Mouse (Mus musculus): ENCODE data around the gene Olfr547. TPM values are rescaled to one million over a fixed set of nuclear protein-coding genes. Genes with fewer than 3 reads are reported as not detected.
"Not testable (repeated sequence)": the region's sequence is repeated elsewhere in the genome, so short reads cannot be mapped to it uniquely, and the experiment has no call there.

Gene Olfr547
- polyA plus RNA-seq (2014; fragmentation: Nextera tagmentation; extraction: Ambion mirVana), result not detected in 2 replicates

DNA sequence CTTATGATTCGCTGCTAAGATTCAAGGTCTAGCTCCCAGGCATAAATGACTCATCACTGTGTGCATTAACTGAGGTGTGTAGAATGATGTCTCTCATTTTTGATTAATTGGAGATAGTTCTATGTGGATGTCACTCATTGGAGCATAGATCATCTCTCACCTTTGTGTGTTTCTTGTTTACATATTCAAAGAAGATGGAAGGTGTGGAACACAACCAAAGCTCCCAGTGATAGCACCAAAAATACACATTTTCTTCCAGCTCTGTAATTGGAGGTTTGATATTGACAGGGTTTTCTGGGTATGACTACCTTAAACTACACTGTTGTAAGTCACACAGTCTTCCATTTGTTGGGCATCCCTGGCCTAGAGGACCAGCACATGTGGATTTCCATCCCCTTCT is at the start of gene Olfr547:
TSS of gene Olfr547 (plus strand) at position 301 of the 400 bp plus-strand sequence.
- no peaks in the 10 kb centered on the region for H3K27me3 ChIP-seq (ENCODE audit: control insufficient read depth, insufficient read depth, low read length)
- no peak within 1 kb of the TSS for H3K4me2 ChIP-seq
- H3K9me3 ChIP-seq (replicated peaks; ENCODE audit: control insufficient read depth, low read length), result no peaks in the 10 kb centered on the region
- ATAC-seq (replicated peaks; ENCODE audit: insufficient number of reproducible peaks, low FRiP score, low TSS enrichment), result no peak
- 67% methylated on average over 1 of the region's 1 CpGs for WGBS (ENCODE audit: insufficient replicate concordance)
- H3K9ac ChIP-seq (ENCODE audit: low read depth, low read length), result no peak within 1 kb of the TSS
- H3K36me3 ChIP-seq (ENCODE audit: control insufficient read depth, insufficient read depth, low read length), result no peaks in the 10 kb centered on the region
- no peak within 1 kb of the TSS for H3K4me3 ChIP-seq (ENCODE audit: low read depth, low read length)
- no peak within 1 kb of the TSS for H3K27ac ChIP-seq (ENCODE audit: low read depth, low read length)
- no peaks in the 10 kb centered on the region for H3K4me1 ChIP-seq (ENCODE audit: control insufficient read depth, insufficient read depth, low read length)

DNA sequence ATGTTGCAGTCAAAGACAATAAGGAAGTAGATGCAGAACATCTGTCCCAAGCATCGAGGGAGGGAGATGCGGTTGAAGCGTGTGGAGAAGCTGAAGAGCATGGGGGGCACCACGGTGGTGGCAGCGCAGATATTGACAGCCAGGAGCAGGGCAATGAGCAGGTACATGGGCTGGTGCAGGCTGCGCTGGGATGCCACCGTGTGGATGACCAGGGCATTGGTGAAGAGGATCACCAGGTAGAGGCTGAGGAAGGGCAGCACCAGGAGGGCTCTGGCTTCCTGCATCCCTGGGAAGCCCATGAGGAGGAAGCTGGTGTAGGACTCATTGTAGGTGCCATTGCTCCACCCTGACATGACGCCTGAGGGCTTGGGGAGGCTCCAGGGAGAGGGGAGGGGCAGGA is 49.8 kb upstream of the Olfr547 start:
- not testable (repeated sequence) for H3K27me3 ChIP-seq (ENCODE audit: control insufficient read depth, insufficient read depth, low read length); H3K4me1 ChIP-seq (ENCODE audit: control insufficient read depth, insufficient read depth, low read length); H3K4me2 ChIP-seq; H3K36me3 ChIP-seq (ENCODE audit: control insufficient read depth, insufficient read depth, low read length); H3K4me3 ChIP-seq (ENCODE audit: low read depth, low read length); H3K27ac ChIP-seq (ENCODE audit: low read depth, low read length); H3K9ac ChIP-seq (ENCODE audit: low read depth, low read length); H3K9me3 ChIP-seq (replicated peaks; ENCODE audit: control insufficient read depth, low read length); ATAC-seq (replicated peaks; ENCODE audit: insufficient number of reproducible peaks, low FRiP score, low TSS enrichment)
- 57% methylated on average over 8 of the region's 8 CpGs for WGBS (ENCODE audit: insufficient replicate concordance)

DNA sequence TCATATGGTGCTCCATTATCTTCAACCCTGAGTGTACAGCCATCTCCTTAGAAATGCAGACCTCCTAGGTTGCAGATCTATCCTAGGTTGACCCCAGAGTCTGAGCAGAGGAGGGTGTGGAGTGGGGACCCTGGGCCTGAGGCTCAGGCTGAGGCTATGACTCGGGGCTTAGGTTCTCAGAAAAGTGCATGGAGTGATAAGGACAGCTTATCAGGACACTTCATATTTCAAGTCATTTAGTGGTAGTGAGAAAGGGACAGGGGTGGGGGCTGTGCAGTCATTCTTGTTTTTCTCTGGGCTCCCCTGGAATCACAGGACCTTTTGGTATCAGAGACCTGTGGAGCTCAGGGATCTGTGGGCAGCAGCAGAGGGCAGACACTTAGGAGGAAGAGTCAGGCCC is 48.4 kb upstream of the Olfr547 start:
- H3K27me3 ChIP-seq (ENCODE audit: control insufficient read depth, insufficient read depth, low read length), result no peaks in the 10 kb centered on the region
- H3K27ac ChIP-seq (ENCODE audit: low read depth, low read length), result no peak overlapping the region
- WGBS (ENCODE audit: insufficient replicate concordance), result 29% methylated on average over 1 of the region's 1 CpGs
- no peaks in the 10 kb centered on the region for H3K36me3 ChIP-seq (ENCODE audit: control insufficient read depth, insufficient read depth, low read length)
- H3K4me2 ChIP-seq, result no peak overlapping the region
- no peaks in the 10 kb centered on the region for H3K9me3 ChIP-seq (replicated peaks; ENCODE audit: control insufficient read depth, low read length)
- no peak overlapping the region for H3K4me3 ChIP-seq (ENCODE audit: low read depth, low read length)
- peaks cover 2% of the 10 kb centered on the region; the same call in 1 of the 2 replicates for H3K4me1 ChIP-seq (ENCODE audit: control insufficient read depth, insufficient read depth, low read length)
- no peak for ATAC-seq (replicated peaks; ENCODE audit: insufficient number of reproducible peaks, low FRiP score, low TSS enrichment)
- no peak overlapping the region for H3K9ac ChIP-seq (ENCODE audit: low read depth, low read length)

DNA sequence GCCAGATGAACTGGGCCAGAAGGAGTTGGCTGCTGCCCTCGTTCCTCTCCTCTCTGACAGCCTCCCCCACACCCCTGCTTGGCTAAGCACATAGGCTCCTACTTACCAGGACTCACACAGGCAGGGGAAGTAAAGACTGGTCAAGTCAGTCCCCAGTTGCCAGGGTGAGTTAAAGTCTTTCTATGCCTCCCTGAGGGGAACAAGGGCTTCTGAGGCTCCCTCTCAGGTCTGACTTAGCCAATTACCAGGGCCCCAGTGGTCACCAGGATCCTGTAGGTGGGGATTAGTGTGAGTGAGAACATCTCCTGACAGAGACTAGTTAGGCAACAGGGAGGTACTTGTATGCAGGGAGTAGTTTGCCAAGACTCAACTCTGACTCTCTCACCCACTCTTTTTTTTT is 46.4 kb upstream of the Olfr547 start, which contains the start of gene Olfr544:
TSS of gene Olfr544 (minus strand) at position 153 of the 400 bp plus-strand sequence.
- Histone ChIP-seq H3K4me2 (no peak within 1 kb of the TSS), H3K4me1 (ENCODE audit: control insufficient read depth, insufficient read depth, low read length) (peaks cover 2% of the 10 kb centered on the region; the same call in 1 of the 2 replicates), H3K27me3 (ENCODE audit: control insufficient read depth, insufficient read depth, low read length) (no peaks in the 10 kb centered on the region), H3K27ac (ENCODE audit: low read depth, low read length) (no peak within 1 kb of the TSS), H3K9ac (ENCODE audit: low read depth, low read length) (no peak within 1 kb of the TSS), H3K9me3 (replicated peaks; ENCODE audit: control insufficient read depth, low read length) (no peaks in the 10 kb centered on the region), H3K36me3 (ENCODE audit: control insufficient read depth, insufficient read depth, low read length) (no peaks in the 10 kb centered on the region), H3K4me3 (ENCODE audit: low read depth, low read length) (no peak within 1 kb of the TSS)
- WGBS (ENCODE audit: insufficient replicate concordance), result 60% methylated on average over 1 of the region's 1 CpGs
- no peak for ATAC-seq (replicated peaks; ENCODE audit: insufficient number of reproducible peaks, low FRiP score, low TSS enrichment)

DNA sequence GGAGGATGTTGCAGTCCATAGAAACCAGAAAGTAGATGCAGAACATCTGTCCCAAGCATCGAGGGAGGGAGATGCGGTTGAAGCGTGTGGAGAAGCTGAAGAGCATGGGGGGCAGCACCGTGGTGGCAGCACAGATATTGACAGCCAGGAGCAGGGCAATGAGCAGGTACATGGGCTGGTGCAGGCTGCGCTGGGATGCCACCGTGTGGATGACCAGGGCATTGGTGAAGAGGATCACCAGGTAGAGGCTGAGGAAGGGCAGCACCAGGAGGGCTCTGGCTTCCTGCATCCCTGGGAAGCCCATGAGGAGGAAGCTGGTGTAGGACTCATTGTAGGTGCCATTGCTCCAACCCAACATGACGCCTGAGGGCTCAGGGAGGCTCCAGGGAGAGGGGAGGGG is 40.1 kb upstream of the Olfr547 start:
- not testable (repeated sequence) for H3K36me3 ChIP-seq (ENCODE audit: control insufficient read depth, insufficient read depth, low read length); H3K9ac ChIP-seq (ENCODE audit: low read depth, low read length); H3K27ac ChIP-seq (ENCODE audit: low read depth, low read length); ATAC-seq (replicated peaks; ENCODE audit: insufficient number of reproducible peaks, low FRiP score, low TSS enrichment); H3K4me2 ChIP-seq; H3K4me3 ChIP-seq (ENCODE audit: low read depth, low read length); H3K4me1 ChIP-seq (ENCODE audit: control insufficient read depth, insufficient read depth, low read length); H3K27me3 ChIP-seq (ENCODE audit: control insufficient read depth, insufficient read depth, low read length); H3K9me3 ChIP-seq (replicated peaks; ENCODE audit: control insufficient read depth, low read length)
- WGBS (ENCODE audit: insufficient replicate concordance), result 33% methylated on average over 6 of the region's 7 CpGs

DNA sequence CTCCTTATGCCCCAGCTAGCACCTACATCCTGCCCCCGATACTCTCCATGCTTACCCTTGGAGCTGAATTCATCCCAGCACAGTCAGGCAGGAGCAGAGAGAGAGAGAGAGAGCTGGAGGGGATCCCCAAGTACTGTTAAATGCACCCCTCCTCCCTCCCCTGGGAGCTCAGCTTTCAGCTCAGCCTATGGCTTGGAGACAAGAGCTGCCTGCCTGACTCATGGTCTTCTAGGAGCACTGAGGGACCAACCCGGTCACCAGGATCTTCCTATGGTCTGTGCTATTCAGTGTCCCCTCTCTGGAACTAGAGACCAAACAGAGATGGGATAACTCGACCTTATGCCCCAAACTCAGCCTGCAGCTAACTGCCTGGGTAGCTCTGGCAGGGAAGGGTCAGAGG is 35.1 kb upstream of the Olfr547 start, which contains the start of gene Olfr545:
TSS of gene Olfr545 (minus strand) at position 101 of the 400 bp plus-strand sequence.
- no peak within 1 kb of the TSS for H3K4me3 ChIP-seq (ENCODE audit: low read depth, low read length)
- H3K9ac ChIP-seq (ENCODE audit: low read depth, low read length), result no peak within 1 kb of the TSS
- H3K9me3 ChIP-seq (replicated peaks; ENCODE audit: control insufficient read depth, low read length), result no peaks in the 10 kb centered on the region
- no peaks in the 10 kb centered on the region for H3K27me3 ChIP-seq (ENCODE audit: control insufficient read depth, insufficient read depth, low read length)
- H3K36me3 ChIP-seq (ENCODE audit: control insufficient read depth, insufficient read depth, low read length), result no peaks in the 10 kb centered on the region
- H3K27ac ChIP-seq (ENCODE audit: low read depth, low read length), result no peak within 1 kb of the TSS
- no peak within 1 kb of the TSS for H3K4me2 ChIP-seq
- WGBS (ENCODE audit: insufficient replicate concordance), result 63% methylated on average over 3 of the region's 3 CpGs
- no peaks in the 10 kb centered on the region for H3K4me1 ChIP-seq (ENCODE audit: control insufficient read depth, insufficient read depth, low read length)
- ATAC-seq (replicated peaks; ENCODE audit: insufficient number of reproducible peaks, low FRiP score, low TSS enrichment), result no peak

DNA sequence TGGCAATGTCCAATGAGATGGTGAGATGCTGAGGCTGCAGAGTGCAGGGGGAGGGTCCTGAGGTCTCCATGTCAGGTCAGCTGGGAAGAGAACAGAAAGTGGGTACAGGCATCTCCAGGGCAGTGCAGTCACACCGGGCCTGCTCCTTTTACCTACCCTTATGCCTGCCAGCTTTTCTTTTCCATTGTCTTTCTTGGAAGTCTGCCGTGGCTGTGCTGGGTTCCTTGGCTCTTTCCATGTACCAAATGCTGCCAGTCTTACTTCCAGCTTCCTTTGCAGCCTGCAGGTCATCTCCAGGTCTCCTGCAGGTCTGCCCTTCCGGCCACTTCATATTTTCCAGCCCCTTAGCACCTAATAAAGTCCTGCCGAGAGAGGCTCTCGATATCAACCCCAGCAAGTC is 32.6 kb upstream of the Olfr547 start:
- WGBS (ENCODE audit: insufficient replicate concordance), result 64% methylated on average over 5 of the region's 5 CpGs
- H3K36me3 ChIP-seq (ENCODE audit: control insufficient read depth, insufficient read depth, low read length), result no peaks in the 10 kb centered on the region
- ATAC-seq (replicated peaks; ENCODE audit: insufficient number of reproducible peaks, low FRiP score, low TSS enrichment), result no peak
- H3K4me1 ChIP-seq (ENCODE audit: control insufficient read depth, insufficient read depth, low read length), result no peaks in the 10 kb centered on the region
- H3K27ac ChIP-seq (ENCODE audit: low read depth, low read length), result no peak overlapping the region
- H3K9ac ChIP-seq (ENCODE audit: low read depth, low read length), result no peak overlapping the region
- no peaks in the 10 kb centered on the region for H3K9me3 ChIP-seq (replicated peaks; ENCODE audit: control insufficient read depth, low read length)
- no peaks in the 10 kb centered on the region for H3K27me3 ChIP-seq (ENCODE audit: control insufficient read depth, insufficient read depth, low read length)
- no peak overlapping the region for H3K4me3 ChIP-seq (ENCODE audit: low read depth, low read length)
- no peak overlapping the region for H3K4me2 ChIP-seq

DNA sequence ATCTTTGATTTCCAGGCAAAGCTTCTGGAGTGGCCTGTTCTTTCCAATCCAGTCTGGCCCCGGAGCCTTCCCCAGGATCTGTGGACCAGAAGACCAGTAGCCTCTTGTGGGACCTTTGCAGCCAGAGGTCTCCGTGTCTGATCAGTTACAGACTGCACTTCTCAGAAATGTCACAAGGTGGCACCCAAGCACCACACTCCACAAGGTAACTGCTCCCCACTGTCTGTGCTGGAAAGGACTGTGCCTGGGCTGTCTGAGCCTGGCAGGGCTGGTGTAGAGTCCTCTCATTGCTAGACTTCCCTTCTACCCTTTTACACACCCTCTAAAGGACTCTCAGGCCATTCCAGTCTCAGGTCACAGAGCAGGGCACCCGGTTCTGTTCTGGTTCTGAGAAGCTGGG is 27.7 kb upstream of the Olfr547 start:
- ATAC-seq (replicated peaks; ENCODE audit: insufficient number of reproducible peaks, low FRiP score, low TSS enrichment), result no peak
- Histone ChIP-seq H3K36me3 (ENCODE audit: control insufficient read depth, insufficient read depth, low read length) (no peaks in the 10 kb centered on the region), H3K4me1 (ENCODE audit: control insufficient read depth, insufficient read depth, low read length) (no peaks in the 10 kb centered on the region), H3K9ac (ENCODE audit: low read depth, low read length) (no peak overlapping the region), H3K27me3 (ENCODE audit: control insufficient read depth, insufficient read depth, low read length) (0 out of 2 replicates have a peak, but pooled peaks cover 2% of the 10 kb centered on the region), H3K27ac (ENCODE audit: low read depth, low read length) (no peak overlapping the region), H3K9me3 (replicated peaks; ENCODE audit: control insufficient read depth, low read length) (no peaks in the 10 kb centered on the region), H3K4me2 (no peak overlapping the region), H3K4me3 (ENCODE audit: low read depth, low read length) (no peak overlapping the region)
- WGBS (ENCODE audit: insufficient replicate concordance), result 41% methylated on average over 3 of the region's 3 CpGs

DNA sequence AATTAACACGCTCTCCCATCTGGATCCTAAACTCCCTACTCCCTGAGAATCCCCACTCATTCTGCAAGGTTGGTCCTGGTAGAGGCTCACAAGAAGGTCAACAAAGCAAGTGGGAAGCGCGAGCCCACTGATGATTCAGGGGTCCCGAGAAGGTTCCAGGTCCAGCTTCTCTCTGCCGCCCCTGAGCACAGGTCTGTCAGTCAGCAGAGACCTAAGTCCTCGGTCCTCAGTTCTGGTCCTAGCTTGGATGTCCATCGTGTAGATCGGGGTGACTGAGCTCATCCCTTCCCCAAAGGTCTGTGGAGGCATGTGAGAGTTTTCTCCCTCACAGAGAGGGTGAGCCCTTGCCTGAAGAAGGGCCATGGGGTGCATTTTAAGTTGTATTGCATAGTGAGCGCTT is 26.5 kb upstream of the Olfr547 start:
- Histone ChIP-seq H3K27ac (ENCODE audit: low read depth, low read length) (no peak overlapping the region), H3K27me3 (ENCODE audit: control insufficient read depth, insufficient read depth, low read length) (peaks cover 5% of the 10 kb centered on the region; the same call in 1 of the 2 replicates), H3K36me3 (ENCODE audit: control insufficient read depth, insufficient read depth, low read length) (no peaks in the 10 kb centered on the region), H3K4me1 (ENCODE audit: control insufficient read depth, insufficient read depth, low read length) (no peaks in the 10 kb centered on the region), H3K9ac (ENCODE audit: low read depth, low read length) (no peak overlapping the region), H3K9me3 (replicated peaks; ENCODE audit: control insufficient read depth, low read length) (no peaks in the 10 kb centered on the region), H3K4me3 (ENCODE audit: low read depth, low read length) (no peak overlapping the region), H3K4me2 (no peak overlapping the region)
- ATAC-seq (replicated peaks; ENCODE audit: insufficient number of reproducible peaks, low FRiP score, low TSS enrichment), result no peak
- WGBS (ENCODE audit: insufficient replicate concordance), result 83% methylated on average over 9 of the region's 9 CpGs

Measured in heart, embryonic 11.5 days (tissue).